Mouse (Mus musculus): ENCODE data around the gene Sim1.

The Sim1 gene

GRCm38 (mm10) chr10:50894170-50894991 lies at the start of gene Sim1:
Gene Sim1 (plus strand): TSS chr10:50894754.
- peak; percentile 85 to 91 for DNase-seq

- DNase-seq = no peak
Measured at GRCm38 (mm10) chr10:50868202-50868601, 26.4 kb upstream of the Sim1 start.

- DNase-seq = no peak
Measured at GRCm38 (mm10) chr10:50876952-50877351, 17.6 kb upstream of the Sim1 start.

- peak; percentile 47 to 58 for DNase-seq
Measured at GRCm38 (mm10) chr10:50881476-50882069, 13.0 kb upstream of the Sim1 start.

- DNase-seq = no peak
Measured at GRCm38 (mm10) chr10:50882366-50882765, 12.2 kb upstream of the Sim1 start.

GRCm38 (mm10) chr10:50886305-50886704 lies 8.2 kb upstream of the Sim1 start:
- no peak for DNase-seq

GRCm38 (mm10) chr10:50890621-50891020 lies 3.9 kb upstream of the Sim1 start:
- DNase-seq = no peak

- peak; percentile 54 to 66 for DNase-seq
Measured at GRCm38 (mm10) chr10:50891876-50892711, 2.5 kb upstream of the Sim1 start.

- peak; percentile 45 to 65 for DNase-seq
Measured at GRCm38 (mm10) chr10:50892751-50893320, 1.7 kb upstream of the Sim1 start.

GRCm38 (mm10) chr10:50893546-50893945 lies 1.0 kb upstream of the Sim1 start:
- DNase-seq = no peak

- DNase-seq = peak; percentile 48 to 68
Measured at GRCm38 (mm10) chr10:50895091-50895790, 687 bp downstream of the Sim1 start.

- no peak for DNase-seq
Measured at GRCm38 (mm10) chr10:50895881-50896766, 1.6 kb downstream of the Sim1 start.

- DNase-seq = no peak
Measured at GRCm38 (mm10) chr10:50896767-50897390, 2.3 kb downstream of the Sim1 start.

GRCm38 (mm10) chr10:50897530-50898471 lies 3.2 kb downstream of the Sim1 start:
- peak; percentile 65 to 74 for DNase-seq

GRCm38 (mm10) chr10:50898621-50899020 lies 4.1 kb downstream of the Sim1 start:
- no peak for DNase-seq

GRCm38 (mm10) chr10:50899846-50900745 lies 5.5 kb downstream of the Sim1 start:
- no peak for DNase-seq

- peak; percentile 45 to 65 for DNase-seq
Measured at GRCm38 (mm10) chr10:50900746-50901600, 6.4 kb downstream of the Sim1 start.

All from kidney, postnatal 4 days (tissue).